Mouse (Mus musculus): ENCODE measurements at regions not wholly inside any gene's neighbourhood (a gene's known extent, or its start where the extent isn't known, plus 50 kb on each side); places are given as distances from the start of the nearest gene placed in this dataset.

DNA sequence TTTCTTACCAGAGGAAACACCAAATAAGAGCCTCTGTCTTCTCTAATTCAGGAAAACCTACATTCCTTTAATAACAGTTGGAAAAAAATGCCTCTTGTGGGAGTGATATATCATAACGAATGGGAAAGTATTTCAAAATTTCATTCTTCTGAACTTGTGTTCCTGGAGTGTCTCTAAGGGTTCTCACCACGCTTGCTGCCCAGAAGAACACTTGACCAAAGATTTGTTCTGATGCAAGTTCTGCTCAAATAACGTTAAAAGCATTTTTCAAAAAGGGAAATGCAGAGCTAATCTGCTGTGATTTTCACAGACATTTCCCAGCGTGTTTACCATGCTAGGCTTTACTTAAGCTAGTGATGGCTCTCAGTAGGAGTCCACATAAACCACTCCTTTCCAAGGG is 329.8 kb upstream of the Hsf2 start:
- no peak for TF ChIP-seq CTCF (IDR thresholded peaks at IDR 0.05; ENCODE audit: insufficient read depth, low read depth, low read length)
- no peak for TF ChIP-seq POLR2A (IDR thresholded peaks at IDR 0.05; ENCODE audit: insufficient read depth, low read depth, low read length)

Measured in olfactory bulb, adult 2 months (tissue).